Mouse (Mus musculus): ENCODE results near the gene Akr7a5.
A peak's percentile ranks its signal among the peaks of the same experiment; 100 is the strongest.

Akr7a5 gene

GRCm38 (mm10) chr4:139310171-139310898 lies at the start of gene Akr7a5, which contains the start of gene Pqlc2:
Gene Akr7a5, plus strand, starts transcription at chr4:139310744.
Gene Pqlc2, minus strand, starts transcription at chr4:139310708.
- DNase-seq, result peak; percentile 99

GRCm38 (mm10) chr4:139262981-139263380 lies 47.6 kb upstream of the Akr7a5 start:
- DNase-seq, result no peak

- DNase-seq, result no peak
These were observed 44.6 kb upstream of the Akr7a5 start for GRCm38 (mm10) chr4:139265783-139266499.

GRCm38 (mm10) chr4:139266500-139266865 lies 44.1 kb upstream of the Akr7a5 start:
- no peak for DNase-seq

GRCm38 (mm10) chr4:139267335-139267734 lies 43.2 kb upstream of the Akr7a5 start:
- no peak for DNase-seq

GRCm38 (mm10) chr4:139268242-139268641 lies 42.3 kb upstream of the Akr7a5 start:
- DNase-seq, result no peak

GRCm38 (mm10) chr4:139270168-139270567 lies 40.4 kb upstream of the Akr7a5 start:
- DNase-seq, result no peak

- DNase-seq, result no peak
These were observed 39.0 kb upstream of the Akr7a5 start for GRCm38 (mm10) chr4:139271562-139271961.

GRCm38 (mm10) chr4:139272951-139273680 lies 37.4 kb upstream of the Akr7a5 start:
- no peak for DNase-seq

- DNase-seq, result no peak
These were observed 36.0 kb upstream of the Akr7a5 start for GRCm38 (mm10) chr4:139274573-139274972.

- no peak for DNase-seq
These were observed 34.1 kb upstream of the Akr7a5 start for GRCm38 (mm10) chr4:139276411-139276810.

GRCm38 (mm10) chr4:139280530-139280929 lies 30.0 kb upstream of the Akr7a5 start:
- no peak for DNase-seq

- no peak for DNase-seq
These were observed 28.7 kb upstream of the Akr7a5 start for GRCm38 (mm10) chr4:139281791-139282345.

GRCm38 (mm10) chr4:139282955-139283417 lies 27.6 kb upstream of the Akr7a5 start:
- no peak for DNase-seq

- DNase-seq, result no peak
These were observed 25.7 kb upstream of the Akr7a5 start for GRCm38 (mm10) chr4:139284877-139285276.

GRCm38 (mm10) chr4:139286234-139286633 lies 24.3 kb upstream of the Akr7a5 start:
- DNase-seq, result no peak

- DNase-seq, result peak; percentile 79
These were observed 23.3 kb upstream of the Akr7a5 start for GRCm38 (mm10) chr4:139287122-139287863.

GRCm38 (mm10) chr4:139289017-139289416 lies 21.5 kb upstream of the Akr7a5 start:
- peak; percentile 52 for DNase-seq

- no peak for DNase-seq
These were observed 19.4 kb upstream of the Akr7a5 start for GRCm38 (mm10) chr4:139291099-139291498.

GRCm38 (mm10) chr4:139292038-139292437 lies 18.5 kb upstream of the Akr7a5 start:
- no peak for DNase-seq

- DNase-seq, result no peak
These were observed 13.0 kb upstream of the Akr7a5 start for GRCm38 (mm10) chr4:139297566-139297965.

GRCm38 (mm10) chr4:139298671-139299366 lies 11.7 kb upstream of the Akr7a5 start:
- no peak for DNase-seq

Data from liver (tissue).